Mouse (Mus musculus) A20 (cell line): ENCODE results near the gene Man1c1.

Source experiments
- DNase-seq: peaks from one replicate; pipeline ENCODE4 v3.0.0-alpha.2; 2011; ENCODE audit warnings: low read depth, low spot score

The Man1c1 gene

GRCm38 (mm10) chr4:134703835-134704546 is at the start of gene Man1c1:
Gene Man1c1 (minus strand): TSS chr4:134704290.
- peak; percentile 75 for DNase-seq

- peak; percentile 69 for DNase-seq
Observed at GRCm38 (mm10) chr4:134753516-134754261, 49.6 kb upstream of the Man1c1 start.

GRCm38 (mm10) chr4:134752911-134753426 is 48.9 kb upstream of the Man1c1 start:
- no peak for DNase-seq

GRCm38 (mm10) chr4:134751682-134752380 is 47.7 kb upstream of the Man1c1 start:
- no peak for DNase-seq

- DNase-seq = no peak
Observed at GRCm38 (mm10) chr4:134750825-134751224, 46.7 kb upstream of the Man1c1 start.

- DNase-seq = peak; percentile 51
Observed at GRCm38 (mm10) chr4:134750263-134750662, 46.2 kb upstream of the Man1c1 start.

- peak; percentile 53 for DNase-seq
Observed at GRCm38 (mm10) chr4:134749301-134750030, 45.4 kb upstream of the Man1c1 start.

GRCm38 (mm10) chr4:134745900-134746661 is 42.0 kb upstream of the Man1c1 start:
- DNase-seq = no peak

- no peak for DNase-seq
Observed at GRCm38 (mm10) chr4:134743881-134744633, 40.0 kb upstream of the Man1c1 start.

GRCm38 (mm10) chr4:134741949-134742348 is 37.9 kb upstream of the Man1c1 start:
- no peak for DNase-seq

- no peak for DNase-seq
Observed at GRCm38 (mm10) chr4:134740186-134740585, 36.1 kb upstream of the Man1c1 start.

- no peak for DNase-seq
Observed at GRCm38 (mm10) chr4:134739530-134739929, 35.4 kb upstream of the Man1c1 start.

- DNase-seq = no peak
Observed at GRCm38 (mm10) chr4:134737365-134737910, 33.3 kb upstream of the Man1c1 start.

- no peak for DNase-seq
Observed at GRCm38 (mm10) chr4:134736147-134736546, 32.1 kb upstream of the Man1c1 start.

- DNase-seq = no peak
Observed at GRCm38 (mm10) chr4:134734629-134735081, 30.6 kb upstream of the Man1c1 start.

GRCm38 (mm10) chr4:134734038-134734628 is 30.0 kb upstream of the Man1c1 start:
- DNase-seq = peak; percentile 45

- DNase-seq = peak; percentile 64
Observed at GRCm38 (mm10) chr4:134733371-134733770, 29.3 kb upstream of the Man1c1 start.

GRCm38 (mm10) chr4:134730106-134730505 is 26.0 kb upstream of the Man1c1 start:
- no peak for DNase-seq

- DNase-seq = no peak
Observed at GRCm38 (mm10) chr4:134725735-134726345, 21.8 kb upstream of the Man1c1 start.
